In the genomic region with DNA sequence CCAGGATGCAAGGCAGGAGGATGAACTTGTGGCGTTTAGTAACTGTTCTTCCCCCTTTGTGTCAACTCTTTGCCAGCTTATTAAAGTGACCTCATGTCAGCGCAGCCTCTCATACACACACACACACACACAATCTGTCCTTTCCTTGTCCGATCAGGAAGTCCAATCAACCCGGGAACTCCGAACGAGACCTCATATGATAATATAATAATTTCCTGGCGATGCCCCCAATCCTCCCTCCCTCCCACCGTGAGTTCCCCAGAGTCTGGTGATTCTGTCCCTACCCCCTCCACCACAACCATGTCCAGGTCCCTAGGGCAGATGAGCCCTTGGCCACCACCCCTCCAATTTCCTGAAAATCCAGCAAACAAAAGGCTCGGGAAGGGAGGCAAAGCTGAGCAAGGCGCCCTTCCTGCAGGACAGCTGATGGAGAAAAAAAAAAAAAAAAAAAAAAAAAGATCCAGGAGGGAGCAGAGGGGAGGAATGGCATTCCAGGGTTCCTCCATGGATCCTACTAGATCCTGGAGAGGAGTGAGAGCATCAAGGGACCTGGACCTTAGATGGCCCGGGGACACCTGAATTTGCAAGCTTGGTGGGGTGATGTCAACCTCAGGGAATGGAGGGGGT, we compare ENCODE assay signal across 8 mouse cellular contexts. TPM values are rescaled to one million over a fixed set of nuclear protein-coding genes. Genes with fewer than 3 reads are reported as not detected.
A peak's percentile ranks its signal among the peaks of the same experiment; 100 is the strongest.
DNase-seq lines count a peak whose midpoint lies in the region; ATAC-seq and TF ChIP-seq lines count a peak whose summit lies in the region.

No protein-coding gene starts in this region.

- WGBS in hindbrain, embryonic 16.5 days = 1% methylated on average over 11 of the region's 11 CpGs
- 2% methylated on average over 11 of the region's 11 CpGs for WGBS in liver, embryonic 16.5 days (ENCODE audit: insufficient replicate concordance)
- WGBS in neural tube, embryonic 15.5 days = under 1% methylated on average over 11 of the region's 11 CpGs

- H3K4me2 ChIP-seq in hindbrain, embryonic 16.5 days (ENCODE audit: low read length) = peak overlapping the region; percentile 91
- H3K4me2 ChIP-seq in liver, embryonic 16.5 days (ENCODE audit: low read depth, low read length) = peak overlapping the region; percentile 74
- peak overlapping the region; percentile 85 for H3K4me2 ChIP-seq in neural tube, embryonic 15.5 days

- H3K9me3 ChIP-seq in hindbrain, embryonic 16.5 days (ENCODE audit: control insufficient read depth, low read length) = no peaks in the 10 kb centered on the region
- H3K9me3 ChIP-seq in liver, embryonic 16.5 days (replicated peaks; ENCODE audit: control insufficient read depth, low read length) = no peaks in the 10 kb centered on the region
- no peaks in the 10 kb centered on the region for H3K9me3 ChIP-seq in neural tube, embryonic 15.5 days (replicated peaks)

- H3K9ac ChIP-seq in hindbrain, embryonic 16.5 days (ENCODE audit: low read depth, low read length) = peak overlapping the region; percentile 67
- H3K9ac ChIP-seq in liver, embryonic 16.5 days (ENCODE audit: low read depth, low read length) = peak overlapping the region; percentile 53; the same call in 1 of the 2 replicates
- H3K9ac ChIP-seq in neural tube, embryonic 15.5 days (replicated peaks) = peak overlapping the region; percentile 54

- H3K27ac ChIP-seq in bone marrow macrophage, adult 2 months (ENCODE audit: insufficient read depth, low read depth, low read length) = peak overlapping the region; percentile 48; the same call in 1 of the 2 replicates
- H3K27ac ChIP-seq in hindbrain, embryonic 16.5 days (ENCODE audit: low read depth, low read length) = peak overlapping the region; percentile 80
- peak overlapping the region; percentile 43; the same call in 1 of the 2 replicates for H3K27ac ChIP-seq in liver, embryonic 16.5 days (ENCODE audit: low read length)
- H3K27ac ChIP-seq in neural tube, embryonic 15.5 days (replicated peaks) = peak overlapping the region; percentile 80

- H3K4me3 ChIP-seq in bone marrow macrophage, adult 2 months (ENCODE audit: insufficient read depth, low read length) = peak overlapping the region; percentile 60
- peak overlapping the region; percentile 43 for H3K4me3 ChIP-seq in hindbrain, embryonic 16.5 days (ENCODE audit: low read length)
- peak overlapping the region; percentile 55 for H3K4me3 ChIP-seq in liver, embryonic 16.5 days (ENCODE audit: low read depth, low read length)
- peak overlapping the region; percentile 41 for H3K4me3 ChIP-seq in neural tube, embryonic 15.5 days (replicated peaks)

- TF ChIP-seq POLR2A in bone marrow macrophage, adult 2 months (IDR thresholded peaks at IDR 0.05; ENCODE audit: borderline replicate concordance, low read depth, low read length) = no peak

- peak; percentile 64 for DNase-seq in adrenal gland, postnatal 10 days
- no peak for DNase-seq in adrenal gland, postnatal 4 days (ENCODE audit: low spot score in 2 of 2)
- peak; percentile 36 to 39 for DNase-seq in gastrocnemius, adult 8-10 months (ENCODE audit: low spot score in 2 of 2)

- H3K4me1 ChIP-seq in bone marrow macrophage, adult 2 months (ENCODE audit: control insufficient read depth, insufficient read depth, low read length) = peaks cover 10% of the 10 kb centered on the region; the same call in 1 of the 2 replicates
- peaks cover 10% of the 10 kb centered on the region for H3K4me1 ChIP-seq in hindbrain, embryonic 16.5 days (ENCODE audit: control insufficient read depth, insufficient read depth, low read depth, low read length)
- H3K4me1 ChIP-seq in liver, embryonic 16.5 days (ENCODE audit: control insufficient read depth, low read depth, low read length) = peaks cover 15% of the 10 kb centered on the region
- peaks cover 29% of the 10 kb centered on the region for H3K4me1 ChIP-seq in neural tube, embryonic 15.5 days

- ATAC-seq in hindbrain, embryonic 16.5 days = peak; percentile 31
- ATAC-seq in liver, embryonic 16.5 days (ENCODE audit: low read depth) = peak; percentile 33
- peak; percentile 22 for ATAC-seq in neural tube, embryonic 15.5 days (ENCODE audit: low FRiP score)
- no peak for ATAC-seq in erythroid progenitor cell, adult 5-6 weeks (replicated peaks; ENCODE audit: low FRiP score, poor library complexity, severe bottlenecking)

- TF ChIP-seq CTCF in bone marrow macrophage, adult 2 months (IDR thresholded peaks at IDR 0.05; ENCODE audit: low read depth, low read length) = no peak

- H3K36me3 ChIP-seq in hindbrain, embryonic 16.5 days (ENCODE audit: control insufficient read depth, insufficient read depth, low read length) = no peaks in the 10 kb centered on the region
- no peaks in the 10 kb centered on the region for H3K36me3 ChIP-seq in liver, embryonic 16.5 days (ENCODE audit: control insufficient read depth, insufficient read depth)
- no peaks in the 10 kb centered on the region for H3K36me3 ChIP-seq in neural tube, embryonic 15.5 days

- no peaks in the 10 kb centered on the region for H3K27me3 ChIP-seq in hindbrain, embryonic 16.5 days (replicated peaks; ENCODE audit: control insufficient read depth, insufficient read depth, low read length)
- no peaks in the 10 kb centered on the region for H3K27me3 ChIP-seq in liver, embryonic 16.5 days (ENCODE audit: control insufficient read depth, insufficient read depth, low read depth, low read length)
- no peaks in the 10 kb centered on the region for H3K27me3 ChIP-seq in neural tube, embryonic 15.5 days (replicated peaks)

RNA-seq across cellular contexts. Expression of gene Slc12a9, which starts 5.4 kb away (rescaled TPM):
- 10 to 100 TPM in 1 of 2 experiments, 1 to 10 TPM in 1; 9.2 to 12.6 TPM for total RNA-seq in adrenal gland, postnatal 10 days (2021)
- total RNA-seq in adrenal gland, postnatal 4 days (2021) = 10 to 100 TPM; 16.3 to 19.4 TPM
- 43.2 and 47.0 TPM in 2 replicates for polyA plus RNA-seq in bone marrow macrophage, adult 2 months (2012; ENCODE audit: insufficient read depth, insufficient read length, missing spikeins)
- total RNA-seq in gastrocnemius, adult 8-10 months (2022) = 1 to 10 TPM; 1.7 to 3.6 (median 1.9) TPM
- 24.5 and 26.7 TPM in 2 replicates for polyA plus RNA-seq in hindbrain, embryonic 16.5 days (2015; fragmentation: Nextera tagmentation; extraction: Ambion mirVana)
- 2.8 and 3.0 TPM in 2 replicates for polyA plus RNA-seq in liver, embryonic 16.5 days (2015; fragmentation: Nextera tagmentation; extraction: Ambion mirVana)
- 26.5 and 26.8 TPM in 2 replicates for polyA plus RNA-seq in neural tube, embryonic 15.5 days (2015; fragmentation: Nextera tagmentation; extraction: Ambion mirVana)
- 0.72 and 1.7 TPM in 2 replicates for total RNA-seq in erythroid progenitor cell, adult 5-6 weeks (2015; ENCODE audit: low replicate concordance)
- 0.15 and 0.64 TPM in 2 replicates for total RNA-seq in erythroid progenitor cell, adult 5-6 weeks (2017; ENCODE audit: low replicate concordance)

RNA-seq across cellular contexts. Expression of gene Ephb4, which starts 11.1 kb away (rescaled TPM):
- total RNA-seq in adrenal gland, postnatal 10 days (2021) = 10 to 100 TPM; 71.9 to 73.6 TPM
- total RNA-seq in adrenal gland, postnatal 4 days (2021) = 10 to 100 TPM; 88.1 to 89.4 TPM
- 0.19 TPM in 1 of 2 replicates, not detected in the other for polyA plus RNA-seq in bone marrow macrophage, adult 2 months (2012; ENCODE audit: insufficient read depth, insufficient read length, missing spikeins)
- total RNA-seq in gastrocnemius, adult 8-10 months (2022) = 10 to 100 TPM in 1 of 4 experiments, 1 to 10 TPM in 3; 6.9 to 10.7 (median 8.6) TPM
- polyA plus RNA-seq in hindbrain, embryonic 16.5 days (2015; fragmentation: Nextera tagmentation; extraction: Ambion mirVana) = 5.8 and 9.2 TPM in 2 replicates
- polyA plus RNA-seq in liver, embryonic 16.5 days (2015; fragmentation: Nextera tagmentation; extraction: Ambion mirVana) = 7.3 and 9.1 TPM in 2 replicates
- 6.9 and 11.5 TPM in 2 replicates for polyA plus RNA-seq in neural tube, embryonic 15.5 days (2015; fragmentation: Nextera tagmentation; extraction: Ambion mirVana)
- total RNA-seq in erythroid progenitor cell, adult 5-6 weeks (2015; ENCODE audit: low replicate concordance) = 0.42 TPM in 1 of 2 replicates, not detected in the other
- not detected in 2 replicates for total RNA-seq in erythroid progenitor cell, adult 5-6 weeks (2017; ENCODE audit: low replicate concordance)

RNA-seq across cellular contexts. Expression of gene Trip6, which starts 24.6 kb away (rescaled TPM):
- 10 to 100 TPM; 33.6 to 36.8 TPM for total RNA-seq in adrenal gland, postnatal 10 days (2021)
- total RNA-seq in adrenal gland, postnatal 4 days (2021) = 10 to 100 TPM; 60.0 to 61.2 TPM
- polyA plus RNA-seq in bone marrow macrophage, adult 2 months (2012; ENCODE audit: insufficient read depth, insufficient read length, missing spikeins) = 6.7 and 7.1 TPM in 2 replicates
- total RNA-seq in gastrocnemius, adult 8-10 months (2022) = 1 to 10 TPM; 1.4 to 3.9 (median 2.1) TPM
- 13.2 and 17.3 TPM in 2 replicates for polyA plus RNA-seq in hindbrain, embryonic 16.5 days (2015; fragmentation: Nextera tagmentation; extraction: Ambion mirVana)
- 9.3 and 9.6 TPM in 2 replicates for polyA plus RNA-seq in liver, embryonic 16.5 days (2015; fragmentation: Nextera tagmentation; extraction: Ambion mirVana)
- 14.0 and 26.0 TPM in 2 replicates for polyA plus RNA-seq in neural tube, embryonic 15.5 days (2015; fragmentation: Nextera tagmentation; extraction: Ambion mirVana)
- 1.4 TPM in 1 of 2 replicates, not detected in the other for total RNA-seq in erythroid progenitor cell, adult 5-6 weeks (2015; ENCODE audit: low replicate concordance)
- 1.8 and 7.2 TPM in 2 replicates for total RNA-seq in erythroid progenitor cell, adult 5-6 weeks (2017; ENCODE audit: low replicate concordance)

RNA-seq across cellular contexts. Expression of gene Srrt, which starts 31.3 kb away (rescaled TPM):
- total RNA-seq in adrenal gland, postnatal 10 days (2021) = 100 to 1,000 TPM; 130 to 173 TPM
- total RNA-seq in adrenal gland, postnatal 4 days (2021) = 100 to 1,000 TPM; 236 to 269 TPM
- polyA plus RNA-seq in bone marrow macrophage, adult 2 months (2012; ENCODE audit: insufficient read depth, insufficient read length, missing spikeins) = 172 and 177 TPM in 2 replicates
- total RNA-seq in gastrocnemius, adult 8-10 months (2022) = 10 to 100 TPM; 30.0 to 37.2 (median 34.0) TPM
- 88.1 and 100 TPM in 2 replicates for polyA plus RNA-seq in hindbrain, embryonic 16.5 days (2015; fragmentation: Nextera tagmentation; extraction: Ambion mirVana)
- 68.0 and 69.7 TPM in 2 replicates for polyA plus RNA-seq in liver, embryonic 16.5 days (2015; fragmentation: Nextera tagmentation; extraction: Ambion mirVana)
- polyA plus RNA-seq in neural tube, embryonic 15.5 days (2015; fragmentation: Nextera tagmentation; extraction: Ambion mirVana) = 90.7 and 94.3 TPM in 2 replicates
- total RNA-seq in erythroid progenitor cell, adult 5-6 weeks (2015; ENCODE audit: low replicate concordance) = 235 and 247 TPM in 2 replicates
- total RNA-seq in erythroid progenitor cell, adult 5-6 weeks (2017; ENCODE audit: low replicate concordance) = 557 and 577 TPM in 2 replicates

RNA-seq across cellular contexts. Expression of gene Ufsp1, which starts 44.3 kb away (rescaled TPM):
- 10 to 100 TPM in 1 of 2 experiments, 1 to 10 TPM in 1; 7.6 to 11.5 TPM for total RNA-seq in adrenal gland, postnatal 10 days (2021)
- 10 to 100 TPM; 10.6 to 11.0 TPM for total RNA-seq in adrenal gland, postnatal 4 days (2021)
- polyA plus RNA-seq in bone marrow macrophage, adult 2 months (2012; ENCODE audit: insufficient read depth, insufficient read length, missing spikeins) = 0.79 and 1.8 TPM in 2 replicates
- 10 to 100 TPM; 14.6 to 22.7 (median 19.1) TPM for total RNA-seq in gastrocnemius, adult 8-10 months (2022)
- polyA plus RNA-seq in hindbrain, embryonic 16.5 days (2015; fragmentation: Nextera tagmentation; extraction: Ambion mirVana) = 25.5 and 29.6 TPM in 2 replicates
- 7.0 and 7.8 TPM in 2 replicates for polyA plus RNA-seq in liver, embryonic 16.5 days (2015; fragmentation: Nextera tagmentation; extraction: Ambion mirVana)
- 29.0 and 29.5 TPM in 2 replicates for polyA plus RNA-seq in neural tube, embryonic 15.5 days (2015; fragmentation: Nextera tagmentation; extraction: Ambion mirVana)
- total RNA-seq in erythroid progenitor cell, adult 5-6 weeks (2015; ENCODE audit: low replicate concordance) = 50.8 and 61.2 TPM in 2 replicates
- total RNA-seq in erythroid progenitor cell, adult 5-6 weeks (2017; ENCODE audit: low replicate concordance) = 27.8 and 30.2 TPM in 2 replicates

Comparison
In these comparisons a context has a peak if more than half of its experiments do, and no peak if none do; other contexts are left out.
1. DNase-seq: peak in adrenal gland, postnatal 10 days (single experiment) and gastrocnemius, adult 8-10 months (2 of 2); none in adrenal gland, postnatal 4 days (0 of 2).
2. RNA of gene Ephb4, which starts 11.1 kb away (total RNA-seq): 88.1 to 89.4 TPM in adrenal gland, postnatal 4 days and 71.9 to 73.6 TPM in adrenal gland, postnatal 10 days; 6.9 to 10.7 TPM in gastrocnemius, adult 8-10 months and 0.42 TPM in erythroid progenitor cell, adult 5-6 weeks; every median in the first group is over 4 times any median in the second.
3. RNA of gene Trip6, which starts 24.6 kb away (total RNA-seq): 60.0 to 61.2 TPM in adrenal gland, postnatal 4 days and 33.6 to 36.8 TPM in adrenal gland, postnatal 10 days; 1.4 to 7.2 TPM in erythroid progenitor cell, adult 5-6 weeks and 1.4 to 3.9 TPM in gastrocnemius, adult 8-10 months; every median in the first group is over 4 times any median in the second.
4. Peak in every context shown above with its lines, with median percentiles within 50 percentile points of each other: H3K27ac ChIP-seq, H3K4me3 ChIP-seq, H3K4me2 ChIP-seq and H3K9ac ChIP-seq.